Mouse (Mus musculus): ENCODE measurements around the gene Fhod1. TPM values are rescaled to one million over a fixed set of nuclear protein-coding genes. Genes with fewer than 3 reads are reported as not detected.

The Fhod1 gene
- total RNA-seq, 2 experiments from 2014 or later, result 6.1 to 7.2 TPM

DNA sequence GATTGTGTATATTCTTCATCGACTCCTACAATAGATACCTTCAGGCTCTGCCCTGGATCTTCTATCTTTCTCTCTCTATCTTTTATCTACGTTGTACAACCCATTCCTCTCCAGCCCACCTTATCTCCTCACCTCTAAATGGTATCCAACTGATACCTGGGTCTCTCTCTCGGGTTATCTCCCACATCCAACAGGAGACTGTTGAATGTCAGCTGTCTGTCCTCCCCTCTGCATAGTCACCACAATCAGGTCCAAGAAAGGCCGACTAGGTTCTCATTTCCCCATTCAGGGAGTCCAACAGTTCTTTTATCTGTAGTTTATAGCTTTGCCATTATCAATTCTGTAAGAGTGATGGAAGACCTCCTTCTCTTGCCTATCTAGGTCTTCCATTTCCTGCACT is 65.5 kb downstream of the Fhod1 start:
- intact Hi-C loops (cut with DNase I), result no loop called here
- DNase-seq (ENCODE audit: low spot score), result no peak

DNA sequence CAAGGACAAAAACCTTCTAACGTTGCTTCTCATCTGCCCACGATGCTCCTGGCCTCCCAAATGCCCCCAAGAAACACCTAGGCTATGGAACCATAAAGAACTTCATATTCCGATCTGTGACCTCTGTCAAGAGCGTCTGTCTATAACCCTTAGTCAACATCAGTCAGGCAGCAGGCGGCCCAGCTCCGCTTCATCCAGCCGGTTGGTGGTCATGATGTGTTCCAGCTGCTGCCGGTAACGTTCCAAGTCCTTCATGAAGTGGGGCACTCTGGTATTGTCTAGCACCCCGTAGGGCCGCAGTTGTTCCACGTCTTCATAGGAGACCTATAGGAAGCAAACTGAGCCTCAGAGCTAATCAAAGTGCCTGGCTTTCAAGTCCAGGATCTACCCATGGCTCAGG is 65.9 kb downstream of the Fhod1 start:
- no peak for DNase-seq (ENCODE audit: low spot score)
- intact Hi-C loops (cut with DNase I), result no loop called here

DNA sequence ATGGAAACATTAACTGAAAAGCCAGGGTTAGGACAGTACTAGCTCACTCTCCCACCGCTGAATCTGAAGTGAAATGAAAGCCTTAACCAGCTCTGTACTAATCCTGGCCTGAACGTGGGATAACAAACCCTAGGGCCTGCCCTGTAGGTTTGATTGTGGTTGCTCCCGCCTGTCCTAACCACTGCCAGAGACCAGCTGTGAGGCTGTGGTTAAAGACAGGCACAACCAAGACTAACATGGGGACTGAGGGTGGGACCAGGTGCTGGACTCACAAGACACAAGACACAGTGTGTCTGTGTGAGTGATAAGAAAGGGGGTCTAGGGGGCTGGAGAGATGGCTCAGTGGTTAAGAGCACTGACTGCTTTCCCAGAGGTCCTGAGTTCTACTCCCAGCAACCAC is 67.2 kb downstream of the Fhod1 start:
- intact Hi-C loops (cut with DNase I), result no loop called here
- DNase-seq (ENCODE audit: low spot score), result no peak

Small RNA genes lying within 50 kb of the gene (microRNA-seq; reads per million reads assigned to microRNA genes)
- not detected for gene Gm27320
- 2,070 reads per million, percentile 85 among the genes with 10 or more reads in this experiment for gene Mir328

Other genes starting within 250 kb of the Fhod1 start
- gene Ces4a, start 216.2 kb downstream of the Fhod1 start, total RNA-seq (2021), result not detected
- 10 to 100 TPM; 20.2 to 26.8 TPM for gene Cbfb, start 177.3 kb downstream of the Fhod1 start, total RNA-seq (2021)
- 10 to 100 TPM; 18.5 to 19.5 TPM for gene D230025D16Rik, start 122.8 kb downstream of the Fhod1 start, total RNA-seq (2021)
- 1 to 10 TPM; 4.1 to 4.9 TPM for gene B3gnt9, start 92.8 kb downstream of the Fhod1 start, total RNA-seq (2021)
- gene Tradd, start 83.3 kb downstream of the Fhod1 start, total RNA-seq (2021), result 1 to 10 TPM; 4.4 to 6.9 TPM
- gene Fbxl8, start 83.3 kb downstream of the Fhod1 start, total RNA-seq (2021), result 1 to 10 TPM; 2.4 to 2.7 TPM
- 1 to 10 TPM; 1.5 to 2.2 TPM for gene Hsf4, start 78.2 kb downstream of the Fhod1 start, total RNA-seq (2021)
- gene Nol3, start 71.8 kb downstream of the Fhod1 start, total RNA-seq (2021), result 10 to 100 TPM; 17.2 to 20.1 TPM
- 1 to 10 TPM; 1.8 to 2.0 TPM for gene 4931428F04Rik, start 58.1 kb downstream of the Fhod1 start, total RNA-seq (2021)
- 1 to 10 TPM; 4.9 to 7.1 TPM for gene Exoc3l, start 51.9 kb downstream of the Fhod1 start, total RNA-seq (2021)
- 10 to 100 TPM; 19.8 to 21.5 TPM for gene E2f4, start 50.3 kb downstream of the Fhod1 start, total RNA-seq (2021)
- gene Elmo3, start 42.4 kb downstream of the Fhod1 start, total RNA-seq (2021), result under 1 TPM; 0.81 to 0.91 TPM
- gene Lrrc29, start 21.7 kb downstream of the Fhod1 start, total RNA-seq (2021), result 1 to 10 TPM; 1.3 to 1.9 TPM
- gene Tmem208, start 21.6 kb downstream of the Fhod1 start, total RNA-seq (2021), result 10 to 100 TPM; 23.4 to 25.3 TPM
- gene Slc9a5, start 890 bp upstream of the Fhod1 start, total RNA-seq (2021), result under 1 TPM; 0.29 to 0.56 TPM
- not detected for gene Plekhg4, start 25.3 kb upstream of the Fhod1 start, total RNA-seq (2021)
- gene Kctd19, start 65.5 kb upstream of the Fhod1 start, total RNA-seq (2021), result under 1 TPM in 1 of 2 experiments, not detected in 1; 0.44 TPM
- gene Lrrc36, start 65.6 kb upstream of the Fhod1 start, total RNA-seq (2021), result under 1 TPM; 0.42 to 0.73 TPM
- gene Tppp3, start 123.6 kb upstream of the Fhod1 start, total RNA-seq (2021), result 10 to 100 TPM; 51.4 TPM
- gene Zdhhc1, start 148.9 kb upstream of the Fhod1 start, total RNA-seq (2021), result 10 to 100 TPM; 12.8 to 13.6 TPM
- under 1 TPM; 0.13 to 0.36 TPM for gene Hsd11b2, start 170.8 kb upstream of the Fhod1 start, total RNA-seq (2021)
- gene Atp6v0d1, start 218.1 kb upstream of the Fhod1 start, total RNA-seq (2021), result 10 to 100 TPM; 45.7 to 53.2 TPM